ENCODE assay signal across 15 mouse cellular contexts in genomic region chr4:25768657-25769056, GRCm38 (mm10). TPM values are rescaled to one million over a fixed set of nuclear protein-coding genes. Genes with fewer than 3 reads are reported as not detected.
DNase-seq lines count a peak whose midpoint lies in the region; ATAC-seq and TF ChIP-seq lines count a peak whose summit lies in the region.
"Had no signal": no experiment of that assay in that cellular context is flagged by ENCODE, and none has a peak within 500 bp of the region (broad histone marks: within the 10 kb centered on the region; RNA-seq: fewer than 3 reads in every experiment).

No protein-coding gene starts in this region.

- H3K9me3 ChIP-seq in lung, embryonic 14.5 days (ENCODE audit: low read depth, low read length): no peaks in the 10 kb centered on the region
- H3K9me3 ChIP-seq in hindbrain, embryonic 12.5 days (replicated peaks): no peaks in the 10 kb centered on the region
- no peaks in the 10 kb centered on the region for H3K9me3 ChIP-seq in neural tube, embryonic 14.5 days (ENCODE audit: control insufficient read depth, low read length)
- H3K9me3 ChIP-seq: liver, embryonic 15.5 days had no signal

- DNase-seq in cerebellum, postnatal 4 days (ENCODE audit: low spot score in 2 of 2): no peak
- DNase-seq in lung, embryonic 14.5 days: peak; percentile 2
- DNase-seq in lung, postnatal 14 days: no peak
- no peak for DNase-seq in frontal cortex, postnatal 36 days (ENCODE audit: low spot score in 2 of 2)
- DNase-seq: adrenal gland, adult 2 months; spleen, adult 18-20 months; thymus, postnatal 14 days had no signal

- no peak for TF ChIP-seq CTCF in lung, embryonic 14.5 days (IDR thresholded peaks at IDR 0.05; ENCODE audit: low read depth)

- H3K4me1 ChIP-seq in lung, embryonic 14.5 days (ENCODE audit: insufficient read depth): no peaks in the 10 kb centered on the region
- no peaks in the 10 kb centered on the region; the same call in 1 of the 2 replicates for H3K4me1 ChIP-seq in hindbrain, embryonic 12.5 days
- H3K4me1 ChIP-seq in neural tube, embryonic 14.5 days (ENCODE audit: control insufficient read depth, insufficient read depth, low read length): no peaks in the 10 kb centered on the region
- H3K4me1 ChIP-seq: liver, embryonic 15.5 days had no signal

- H3K4me2 ChIP-seq in lung, embryonic 14.5 days: no peak overlapping the region
- no peak overlapping the region for H3K4me2 ChIP-seq in hindbrain, embryonic 12.5 days (replicated peaks)
- no peak overlapping the region for H3K4me2 ChIP-seq in neural tube, embryonic 14.5 days (ENCODE audit: low read depth, low read length)
- H3K4me2 ChIP-seq: heart, embryonic 11.5 days; liver, embryonic 15.5 days had no signal

- no peaks in the 10 kb centered on the region for H3K27me3 ChIP-seq in lung, embryonic 14.5 days (ENCODE audit: insufficient read depth, low read length)
- H3K27me3 ChIP-seq in hindbrain, embryonic 12.5 days: no peaks in the 10 kb centered on the region
- no peaks in the 10 kb centered on the region for H3K27me3 ChIP-seq in neural tube, embryonic 14.5 days (ENCODE audit: control insufficient read depth, insufficient read depth, low read length)
- H3K27me3 ChIP-seq: liver, embryonic 15.5 days had no signal

- no peaks in the 10 kb centered on the region for H3K36me3 ChIP-seq in lung, embryonic 14.5 days (ENCODE audit: insufficient read depth)
- no peaks in the 10 kb centered on the region for H3K36me3 ChIP-seq in hindbrain, embryonic 12.5 days
- H3K36me3 ChIP-seq in neural tube, embryonic 14.5 days (ENCODE audit: control insufficient read depth, insufficient read depth, low read length): no peaks in the 10 kb centered on the region
- H3K36me3 ChIP-seq: liver, embryonic 15.5 days had no signal

- H3K9ac ChIP-seq in lung, embryonic 14.5 days: no peak overlapping the region
- H3K9ac ChIP-seq in hindbrain, embryonic 12.5 days: no peak overlapping the region
- no peak overlapping the region for H3K9ac ChIP-seq in neural tube, embryonic 14.5 days (replicated peaks; ENCODE audit: low read depth, low read length)
- H3K9ac ChIP-seq: liver, embryonic 15.5 days had no signal

- no peak overlapping the region for H3K4me3 ChIP-seq in lung, embryonic 14.5 days (ENCODE audit: low read depth, low read length)
- H3K4me3 ChIP-seq in hindbrain, embryonic 12.5 days: no peak overlapping the region
- H3K4me3 ChIP-seq in neural tube, embryonic 14.5 days (ENCODE audit: low read depth, low read length): no peak overlapping the region
- H3K4me3 ChIP-seq: liver, embryonic 15.5 days had no signal

- ATAC-seq in cerebellum, adult (ENCODE audit: insufficient number of reproducible peaks, low FRiP score, low TSS enrichment): peak; percentile 52
- ATAC-seq in lung, embryonic 14.5 days (ENCODE audit: insufficient read depth): no peak
- ATAC-seq in hindbrain, embryonic 12.5 days (ENCODE audit: low FRiP score): peak; percentile 77
- peak; percentile 61; the same call in 1 of the 2 replicates for ATAC-seq in neural tube, embryonic 14.5 days (ENCODE audit: low read depth)
- no peak for ATAC-seq in megakaryocyte progenitor cell, adult 5-6 weeks (replicated peaks; ENCODE audit: poor library complexity)
- ATAC-seq: intestine, embryonic 16.5 days had no signal

- 54% methylated on average over 3 of the region's 3 CpGs for WGBS in lung, embryonic 14.5 days
- WGBS in hindbrain, embryonic 12.5 days: 21% methylated on average over 3 of the region's 3 CpGs
- 12% methylated on average over 3 of the region's 3 CpGs for WGBS in neural tube, embryonic 14.5 days

- no peak overlapping the region for H3K27ac ChIP-seq in lung, embryonic 14.5 days (ENCODE audit: low read depth)
- peak overlapping the region; percentile 64; the same call in 1 of the 2 replicates for H3K27ac ChIP-seq in hindbrain, embryonic 12.5 days
- 0 out of 2 replicates have a peak overlapping the region, but pooled peaks have one; percentile 10 for H3K27ac ChIP-seq in neural tube, embryonic 14.5 days (ENCODE audit: low read depth, low read length)
- H3K27ac ChIP-seq: liver, embryonic 15.5 days had no signal

RNA-seq across cellular contexts. Expression of gene Fut9, which starts 31.4 kb away (rescaled TPM):
- 0.54 and 1.0 TPM in 2 replicates for polyA plus RNA-seq in lung, embryonic 14.5 days (2014; fragmentation: Nextera tagmentation; extraction: Ambion mirVana)
- 3.5 and 3.6 TPM in 2 replicates for polyA plus RNA-seq in hindbrain, embryonic 12.5 days (2016; fragmentation: Nextera tagmentation; extraction: Ambion mirVana)
- polyA plus RNA-seq in neural tube, embryonic 14.5 days (2014; fragmentation: Nextera tagmentation; extraction: Ambion mirVana): 30.1 and 42.1 TPM in 2 replicates
- not detected in 2 replicates for total RNA-seq in megakaryocyte progenitor cell, adult 5-6 weeks (2015)
- total RNA-seq in megakaryocyte progenitor cell, adult 5-6 weeks (2017): not detected in 2 replicates
- total RNA-seq: MEL had no signal
- polyA plus RNA-seq: adrenal gland, adult 2 months had no signal

Comparison
In these comparisons a context has a peak if more than half of its experiments do, and no peak if none do; other contexts are left out.
1. ATAC-seq: peak in cerebellum, adult (single experiment), hindbrain, embryonic 12.5 days (single experiment) and neural tube, embryonic 14.5 days (single experiment); none in lung, embryonic 14.5 days (single experiment) and megakaryocyte progenitor cell, adult 5-6 weeks (single experiment).